Mouse (Mus musculus): ENCODE results near the gene Gripap1.

DNA sequence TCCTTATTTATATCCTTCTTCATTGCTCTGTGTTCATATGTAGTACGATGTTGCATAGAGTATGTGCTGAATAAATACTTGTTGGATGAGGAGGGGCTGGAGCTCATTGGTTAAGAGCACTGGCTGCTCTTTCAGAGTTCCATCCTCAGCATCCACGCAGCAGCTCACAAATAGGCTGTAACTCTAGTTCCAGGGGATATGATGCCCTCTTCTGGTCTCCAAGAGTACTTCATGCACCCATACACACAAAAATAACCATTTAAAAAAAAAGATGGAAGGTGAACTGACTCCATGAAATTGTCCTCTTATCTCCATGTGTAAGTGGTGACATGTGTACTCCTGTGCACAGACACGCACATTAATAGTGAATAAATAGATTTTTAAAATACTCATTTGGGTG lies 3.8 kb downstream of the Gripap1 start:
- TF ChIP-seq CTCF (IDR thresholded peaks at IDR 0.05) (peak; percentile 60), EP300 (IDR thresholded peaks at IDR 0.05; ENCODE audit: insufficient read depth, low read depth, low read length) (no peak), POLR2A (IDR thresholded peaks at IDR 0.05; ENCODE audit: insufficient read depth, low read depth, low read length) (no peak)

Measured in heart, adult 2 months (tissue).